Mouse (Mus musculus) erythroid progenitor cell, adult 5-6 weeks (primary cell): ENCODE measurements around the gene Zic4. TPM values are rescaled to one million over a fixed set of nuclear protein-coding genes. Genes with fewer than 3 reads are reported as not detected.

Experiments
- ATAC-seq: replicated peaks from 2 replicates; pipeline ENCODE4 v1.8.0; 2016; ENCODE audit warnings: moderate number of reproducible peaks, mild to moderate bottlenecking, moderate TSS enrichment, inconsistent platforms; ENCODE audit not compliant: poor library complexity, low FRiP score, severe bottlenecking
- total RNA-seq, 2 experiments: library from RNA; stranded (forward) in 1 of 2; stranded (reverse) in 1 of 2; fragments of 150-400 nt in 1 of 2; fragments of 186-747, 209-891 nt in 1 of 2; gene quantifications; 2 replicates each; pipeline versions ENCODE4 v1.2.3 to v1.2.4; 2015 to 2017; ENCODE audit warnings: low replicate concordance in 2 of 2

Gene Zic4
- total RNA-seq, 2 experiments from 2014 or later, result not detected

DNA sequence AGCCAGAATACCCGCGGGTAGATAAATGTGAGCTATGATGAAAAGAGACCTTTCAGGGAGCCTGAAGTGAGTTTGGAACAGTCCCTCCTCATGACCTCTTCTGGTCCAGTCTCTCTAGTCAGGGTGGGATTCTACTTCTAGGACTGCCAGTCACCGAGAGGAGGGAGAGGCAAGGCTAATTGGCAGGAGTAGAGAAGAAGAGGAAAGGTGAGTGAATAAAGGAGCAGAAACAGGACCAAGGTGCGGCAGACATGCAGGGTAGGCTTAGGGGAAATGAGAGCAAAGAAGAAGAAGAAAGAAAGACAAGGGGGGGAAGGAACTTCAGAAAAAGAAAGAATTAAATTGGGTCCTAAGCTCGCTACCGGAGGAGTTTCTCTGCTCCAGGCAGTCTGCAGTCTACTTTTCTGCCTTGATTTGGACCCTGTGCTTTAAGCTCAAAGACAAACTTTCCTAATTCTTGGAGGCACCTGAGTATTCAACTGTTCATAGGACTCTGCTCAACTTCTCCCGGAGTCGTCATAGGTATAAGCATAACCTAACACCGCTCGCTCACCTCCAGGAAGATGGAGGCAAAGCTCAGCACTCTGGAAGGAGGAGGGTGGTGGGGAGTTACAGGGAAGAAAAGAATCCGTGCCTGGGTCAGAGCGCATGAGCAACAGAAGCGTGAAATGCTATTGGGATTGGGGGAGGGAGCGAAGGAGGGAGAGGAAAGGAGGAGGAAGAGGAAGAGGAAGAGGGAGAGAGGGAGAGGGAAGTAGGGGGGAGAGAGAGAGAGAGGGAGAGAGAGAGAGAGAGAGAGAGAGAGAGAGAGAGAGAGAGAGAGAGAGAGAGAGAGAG lies 15.0 kb downstream of the Zic4 start:
- ATAC-seq, result no peak

DNA sequence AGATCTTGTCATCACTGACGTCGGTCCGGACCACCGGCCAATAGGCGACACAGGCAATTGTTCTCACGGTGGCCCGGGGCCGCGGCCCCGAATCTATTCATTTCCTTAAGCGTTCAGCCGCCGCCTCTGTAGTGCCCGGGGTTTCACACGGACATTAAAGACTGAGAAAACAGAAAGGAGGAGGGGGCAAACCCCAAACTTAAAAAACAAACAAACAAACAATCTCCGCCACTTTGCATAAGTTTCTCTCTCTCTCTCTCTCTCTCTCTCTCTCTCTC lies 15.6 kb downstream of the Zic4 start:
- ATAC-seq, result no peak

DNA sequence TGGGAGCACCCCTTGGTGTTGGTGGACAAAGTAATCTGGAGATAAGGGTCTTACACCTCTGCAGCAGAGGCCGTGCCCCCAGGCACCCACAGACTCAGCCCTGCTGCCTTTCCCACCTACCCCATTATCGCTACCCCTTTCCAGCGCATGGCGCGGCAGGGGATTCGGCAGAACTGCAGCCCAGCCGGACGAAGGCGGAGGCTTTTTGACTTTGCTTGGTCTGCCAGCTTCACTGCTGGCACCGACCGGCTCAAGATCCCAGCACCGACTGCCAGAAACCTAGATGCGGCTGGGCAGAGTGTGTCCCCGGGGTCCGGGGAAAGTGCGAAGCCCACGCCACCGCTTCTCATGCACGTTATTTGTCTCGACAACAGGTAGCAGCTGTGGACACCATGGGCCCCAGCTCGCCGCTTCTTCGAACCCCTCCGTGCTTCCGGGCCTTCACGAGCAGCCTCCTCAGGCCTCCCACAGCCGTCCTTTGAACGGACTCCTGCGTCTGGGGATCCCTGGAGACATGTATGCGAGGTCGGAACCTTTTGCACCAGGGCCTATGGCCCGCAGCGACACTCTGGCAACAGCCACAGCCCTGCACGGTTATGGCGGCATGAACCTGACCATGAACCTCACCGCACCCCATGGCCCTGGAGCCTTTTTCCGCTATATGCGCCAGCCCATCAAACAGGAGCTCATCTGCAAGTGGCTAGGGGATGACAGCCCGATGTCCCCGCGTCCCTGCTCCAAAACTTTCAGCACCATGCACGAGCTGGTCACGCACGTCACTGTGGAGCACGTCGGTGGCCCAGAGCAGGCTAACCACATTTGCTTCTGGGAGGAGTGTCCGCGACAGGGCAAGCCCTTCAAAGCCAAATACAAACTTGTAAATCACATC lies 16.4 kb downstream of the Zic4 start:
- no peak for ATAC-seq

DNA sequence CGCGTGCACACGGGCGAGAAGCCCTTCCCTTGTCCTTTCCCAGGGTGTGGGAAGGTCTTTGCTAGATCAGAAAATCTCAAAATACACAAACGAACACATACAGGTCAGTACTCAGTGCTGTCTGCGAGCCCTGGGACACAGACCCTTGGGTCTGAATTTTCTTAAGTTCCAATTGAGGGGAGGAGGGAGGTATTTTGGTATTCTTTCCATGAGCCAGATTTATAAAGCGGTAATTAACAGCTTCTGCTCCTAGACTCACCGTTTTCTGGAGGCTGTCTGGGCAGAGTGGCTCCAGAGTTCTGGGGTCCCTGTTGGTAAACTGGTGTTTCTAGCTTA lies 17.1 kb downstream of the Zic4 start:
- ATAC-seq, result no peak

DNA sequence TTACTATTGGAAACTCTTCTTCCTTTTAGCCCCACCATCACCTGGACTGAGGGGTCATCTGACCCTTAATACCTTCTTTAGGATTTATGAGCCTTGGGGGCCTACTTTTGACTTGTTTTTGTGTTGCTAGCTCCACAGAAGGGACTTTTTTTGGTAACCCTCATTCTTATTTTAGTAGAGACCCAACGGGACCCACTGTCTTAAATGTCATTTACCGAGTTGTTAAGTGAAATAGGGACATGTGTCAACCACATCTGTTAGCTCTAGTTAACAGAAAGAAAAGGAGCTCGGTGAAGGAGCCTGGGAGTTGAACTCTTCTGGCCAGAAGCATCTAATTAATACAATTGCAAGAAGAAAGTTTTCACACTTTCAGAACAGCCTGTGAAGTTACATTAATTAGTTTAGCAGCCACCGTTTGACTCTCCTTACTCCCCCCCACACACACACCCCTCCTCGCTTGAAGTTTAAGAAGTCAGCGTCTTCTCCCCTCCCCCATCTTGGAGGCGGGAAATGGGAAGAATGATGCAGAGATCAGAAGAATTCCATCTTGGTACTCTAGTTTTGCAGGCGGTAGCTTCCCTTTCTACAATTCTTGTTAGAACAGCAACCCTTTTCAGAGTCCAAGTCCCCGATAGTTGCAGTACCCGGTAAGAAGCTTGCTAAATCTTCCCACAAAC lies 17.7 kb downstream of the Zic4 start:
- ATAC-seq, result no peak

DNA sequence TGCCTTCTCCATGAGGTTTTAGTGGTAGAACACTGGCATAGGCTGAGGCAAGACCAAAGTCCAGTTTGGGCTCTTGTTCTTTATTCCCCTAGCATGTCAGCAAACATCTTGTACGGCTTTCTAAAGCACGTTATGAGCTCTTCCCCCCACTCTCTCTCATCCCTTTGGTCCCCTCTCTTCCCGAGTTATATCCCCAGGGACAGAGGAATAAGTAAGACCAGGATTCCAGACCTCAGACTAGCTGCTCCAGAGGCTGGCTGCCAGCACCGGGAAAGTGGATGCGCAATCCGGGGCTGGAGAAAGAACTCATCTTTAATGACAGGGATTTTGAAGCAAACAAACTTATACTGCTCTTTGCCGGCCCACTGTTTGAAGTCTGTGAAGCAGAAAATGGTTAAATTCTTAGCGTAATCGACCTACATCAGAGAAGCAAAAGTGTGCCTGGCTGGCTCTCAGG lies 18.3 kb downstream of the Zic4 start:
- ATAC-seq, result no peak

DNA sequence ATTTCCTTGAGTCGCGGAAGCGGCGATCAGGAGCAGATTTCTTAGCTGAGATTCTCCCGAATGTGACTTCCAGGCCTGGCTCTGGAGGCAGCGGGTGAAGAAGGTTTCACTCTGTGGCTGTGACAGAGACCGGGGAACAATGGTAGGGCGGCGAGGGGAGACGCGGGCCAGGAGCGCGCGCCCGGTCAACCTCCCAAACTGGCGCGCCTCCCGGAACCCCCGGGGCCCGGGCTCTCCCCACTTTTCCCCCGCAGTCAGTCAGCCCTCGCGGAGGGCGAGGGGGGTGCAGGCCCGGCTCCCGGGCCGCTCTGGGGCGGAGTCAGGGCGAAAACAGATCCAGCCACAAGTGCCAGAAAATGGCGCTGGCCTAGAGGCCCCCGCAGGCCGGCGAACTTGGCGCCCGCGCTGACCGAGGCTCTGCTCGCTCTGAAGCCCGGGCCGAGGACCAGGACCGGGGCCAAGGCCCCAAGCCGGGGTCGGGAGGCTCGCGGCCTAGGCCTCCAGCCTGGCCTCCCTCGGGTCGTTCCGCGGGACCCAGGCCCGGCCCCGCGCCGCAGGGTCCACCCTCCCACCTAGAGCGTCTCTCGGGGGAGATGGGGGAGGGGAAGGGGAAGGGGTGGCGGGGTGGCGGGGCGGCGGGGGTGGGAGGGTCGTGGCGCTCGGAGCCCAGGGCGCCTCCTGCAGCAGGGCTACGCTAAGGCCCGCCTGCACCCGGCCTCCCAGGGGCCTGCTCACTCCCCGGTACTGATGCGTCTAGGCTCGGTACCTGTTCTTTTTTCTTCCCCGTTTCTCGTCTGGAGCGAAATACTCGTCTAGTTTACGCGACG lies 19.3 kb downstream of the Zic4 start:
- ATAC-seq, result no peak

DNA sequence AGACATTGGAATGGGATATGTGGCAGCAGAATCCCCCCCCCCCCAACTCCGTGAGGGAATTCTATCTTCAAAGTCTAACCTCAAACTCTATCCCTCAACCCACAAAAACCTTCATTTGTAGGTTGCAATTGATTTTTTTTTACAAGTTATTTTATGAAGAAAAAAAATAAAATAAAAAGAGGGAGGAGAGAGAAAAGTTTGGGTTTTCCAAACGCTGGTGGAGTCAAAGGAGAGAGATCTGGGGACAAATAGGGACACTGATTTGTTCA lies 19.8 kb downstream of the Zic4 start:
- no peak for ATAC-seq

DNA sequence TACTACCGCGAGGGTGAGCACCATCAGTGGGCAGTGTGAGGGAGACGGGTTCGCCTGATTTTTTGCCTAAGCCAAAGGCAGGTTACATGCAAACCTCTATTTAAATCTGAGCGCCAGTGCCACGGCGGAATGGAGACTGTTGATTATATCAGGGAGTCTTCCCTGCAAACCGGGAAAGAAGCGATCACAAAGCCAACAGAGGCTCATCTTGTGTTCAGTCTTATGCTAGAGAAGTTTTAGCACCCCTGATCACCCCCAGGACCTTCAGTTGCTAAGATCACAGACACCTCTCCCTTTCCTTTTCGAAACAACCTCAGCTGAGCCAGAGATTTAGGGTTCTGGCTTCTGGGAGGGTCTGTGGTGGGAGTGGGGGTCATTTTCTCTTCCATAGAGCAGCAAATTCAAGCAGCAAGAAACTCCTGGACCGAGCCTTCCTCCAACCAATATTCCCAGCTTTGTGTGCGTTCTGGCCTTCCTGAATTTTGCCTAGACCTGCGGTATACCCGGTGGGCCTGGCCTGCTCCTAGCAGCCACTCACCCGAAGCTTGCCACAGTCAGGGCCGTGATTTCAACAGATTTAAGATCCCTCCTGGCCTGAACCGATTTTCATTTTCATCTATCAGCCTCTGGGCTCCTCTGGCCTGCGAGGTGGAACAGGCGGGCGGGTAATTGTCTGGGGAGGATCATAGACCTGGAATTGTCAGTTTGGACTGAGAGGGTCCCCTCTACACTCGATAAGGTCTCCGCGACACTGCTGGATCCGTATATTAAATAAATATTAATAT lies 20.4 kb downstream of the Zic4 start:
- ATAC-seq, result no peak

DNA sequence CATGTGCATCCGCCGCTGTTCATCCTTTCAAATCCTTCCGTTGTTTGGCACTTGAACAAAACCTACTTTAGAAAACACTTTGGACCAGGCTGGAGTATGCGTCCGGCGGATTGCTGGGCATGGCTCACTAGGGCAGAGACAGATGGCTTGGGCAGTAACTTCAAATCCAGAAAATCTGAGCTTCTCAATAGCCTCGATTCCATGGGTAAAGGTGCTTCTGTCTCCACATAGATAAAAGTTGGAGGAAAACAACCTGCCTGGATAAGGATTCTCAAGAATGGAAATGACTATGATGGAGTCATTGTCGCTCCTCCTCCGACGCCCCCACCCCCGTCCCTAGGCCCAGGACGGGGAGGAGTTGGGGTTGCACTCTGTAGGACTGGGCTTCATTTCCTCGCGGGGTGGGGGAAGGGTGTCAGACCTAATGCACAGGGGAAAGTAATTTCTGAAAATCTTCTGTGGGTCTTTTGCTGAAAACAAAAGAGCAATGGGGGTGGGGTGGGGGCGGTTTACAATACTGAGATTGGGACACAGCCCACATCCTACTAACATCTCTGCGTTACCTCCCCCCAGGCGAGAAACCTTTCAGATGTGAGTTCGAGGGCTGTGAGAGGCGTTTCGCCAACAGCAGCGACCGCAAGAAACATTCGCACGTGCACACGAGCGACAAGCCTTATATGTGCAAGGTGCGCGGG lies 21.4 kb downstream of the Zic4 start:
- ATAC-seq, result no peak

DNA sequence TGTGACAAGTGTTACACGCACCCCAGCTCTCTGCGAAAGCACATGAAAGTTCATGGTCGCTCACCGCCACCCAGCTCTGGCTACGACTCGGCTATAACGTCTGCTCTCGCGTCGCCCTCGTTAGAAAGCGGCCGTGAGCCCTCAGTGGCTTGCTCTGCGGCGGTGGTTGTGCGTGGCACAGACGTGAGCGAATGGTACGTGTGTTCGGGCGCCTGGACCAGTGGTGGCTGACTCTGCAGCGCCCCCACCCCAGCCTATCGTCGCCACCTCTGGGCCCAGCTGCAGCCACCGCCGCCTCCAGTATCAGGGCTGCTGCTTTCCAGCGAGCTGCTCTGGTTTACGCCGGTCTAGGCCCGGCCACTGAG lies 21.9 kb downstream of the Zic4 start:
- no peak for ATAC-seq

DNA sequence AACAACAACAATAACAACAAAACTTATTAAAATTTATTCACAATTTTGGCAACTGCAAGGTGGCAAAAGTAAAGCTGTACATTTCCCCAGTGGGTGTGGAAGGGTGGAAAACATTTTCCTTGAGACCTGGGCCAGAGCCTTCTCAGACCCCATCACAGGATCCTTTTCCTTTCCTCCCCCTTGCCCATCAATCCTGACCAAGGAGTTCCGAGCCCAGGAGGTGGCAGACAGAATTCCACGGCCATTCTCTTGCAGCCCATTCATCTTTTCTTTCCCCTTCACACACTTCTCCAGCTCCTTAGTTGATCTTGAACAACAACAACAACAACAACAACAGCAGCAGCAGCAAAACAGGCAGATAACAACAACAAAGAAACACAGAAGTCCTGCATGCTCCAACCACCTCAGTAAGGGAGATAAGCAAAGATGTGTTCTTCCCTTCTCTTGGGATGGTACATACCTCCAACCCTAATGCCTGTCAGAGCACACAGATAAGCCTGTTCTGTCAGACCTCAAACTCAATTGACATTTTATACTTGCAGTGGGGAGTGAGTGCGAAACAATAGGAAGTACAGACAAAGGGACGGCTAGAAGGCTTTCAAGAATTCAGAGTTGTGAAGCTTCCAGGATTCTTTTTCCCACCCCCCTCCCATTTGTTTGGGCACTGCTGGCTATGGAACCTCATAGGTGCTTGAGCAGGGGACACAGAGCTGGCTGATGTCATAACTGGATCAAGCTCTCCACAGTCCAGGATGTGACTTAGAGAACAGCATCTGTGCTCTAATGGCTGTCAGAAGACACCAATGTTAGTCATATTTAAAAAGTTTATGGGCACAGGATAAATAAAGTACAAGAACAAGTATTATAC lies 22.7 kb downstream of the Zic4 start:
- no peak for ATAC-seq

DNA sequence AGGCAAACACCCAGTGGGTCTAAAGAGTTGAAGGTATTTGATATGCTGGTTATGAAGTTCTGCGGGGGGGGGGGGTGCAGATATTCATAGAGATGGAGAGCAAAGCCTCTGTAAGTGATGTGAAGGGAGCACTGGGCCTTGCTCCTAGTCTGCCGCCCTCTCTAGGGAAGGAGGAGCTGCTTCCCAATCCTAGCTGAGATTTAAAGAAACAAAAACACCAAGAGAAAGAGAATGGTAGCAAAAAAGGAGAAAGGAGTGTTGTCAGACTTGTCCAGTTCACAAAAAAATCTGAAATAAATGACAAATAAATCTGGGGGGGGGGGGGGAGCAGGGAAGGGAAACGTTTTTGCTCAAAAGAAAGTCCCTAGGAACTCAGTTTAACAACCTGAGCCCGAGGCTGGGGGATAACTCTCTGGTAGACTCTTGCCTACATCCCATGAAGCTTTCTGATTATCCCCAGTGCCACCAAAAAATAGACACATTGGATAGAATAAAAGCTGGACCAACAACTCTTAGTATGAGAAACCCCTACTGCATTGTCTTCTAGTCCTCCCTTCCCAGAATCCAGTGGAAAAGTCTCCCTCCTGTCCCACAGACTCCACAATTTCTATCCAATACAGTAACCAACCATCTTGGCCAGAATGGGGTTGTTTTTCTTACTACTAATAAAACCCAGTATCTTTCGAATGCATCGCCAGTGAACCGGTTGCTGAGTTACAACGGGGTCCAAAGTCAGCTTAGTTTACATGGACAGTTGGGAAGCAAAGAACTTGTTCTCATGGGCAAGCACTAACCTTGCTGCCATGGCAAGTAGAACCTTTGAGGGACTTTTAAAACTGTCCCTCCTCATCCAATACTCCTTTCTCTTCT lies 23.6 kb downstream of the Zic4 start:
- ATAC-seq, result no peak

DNA sequence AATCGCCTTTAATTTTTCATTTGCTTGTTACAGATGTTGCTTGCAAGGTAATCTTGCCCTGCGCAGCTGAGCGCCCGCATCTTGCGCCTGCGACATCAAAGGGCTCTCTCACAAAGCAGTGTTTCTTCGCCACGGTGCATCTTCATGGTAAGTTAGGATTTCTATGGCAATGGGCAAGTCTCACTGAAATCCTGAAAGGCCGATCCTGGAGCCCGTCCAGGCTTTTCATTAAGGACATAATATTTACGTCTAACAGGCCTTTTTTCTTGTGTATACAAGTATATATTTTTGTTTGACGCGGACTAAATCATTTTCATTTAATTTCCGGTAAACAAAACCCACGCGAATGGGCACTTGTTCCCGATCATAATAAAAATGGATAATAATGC lies 24.3 kb downstream of the Zic4 start:
- ATAC-seq, result no peak

DNA sequence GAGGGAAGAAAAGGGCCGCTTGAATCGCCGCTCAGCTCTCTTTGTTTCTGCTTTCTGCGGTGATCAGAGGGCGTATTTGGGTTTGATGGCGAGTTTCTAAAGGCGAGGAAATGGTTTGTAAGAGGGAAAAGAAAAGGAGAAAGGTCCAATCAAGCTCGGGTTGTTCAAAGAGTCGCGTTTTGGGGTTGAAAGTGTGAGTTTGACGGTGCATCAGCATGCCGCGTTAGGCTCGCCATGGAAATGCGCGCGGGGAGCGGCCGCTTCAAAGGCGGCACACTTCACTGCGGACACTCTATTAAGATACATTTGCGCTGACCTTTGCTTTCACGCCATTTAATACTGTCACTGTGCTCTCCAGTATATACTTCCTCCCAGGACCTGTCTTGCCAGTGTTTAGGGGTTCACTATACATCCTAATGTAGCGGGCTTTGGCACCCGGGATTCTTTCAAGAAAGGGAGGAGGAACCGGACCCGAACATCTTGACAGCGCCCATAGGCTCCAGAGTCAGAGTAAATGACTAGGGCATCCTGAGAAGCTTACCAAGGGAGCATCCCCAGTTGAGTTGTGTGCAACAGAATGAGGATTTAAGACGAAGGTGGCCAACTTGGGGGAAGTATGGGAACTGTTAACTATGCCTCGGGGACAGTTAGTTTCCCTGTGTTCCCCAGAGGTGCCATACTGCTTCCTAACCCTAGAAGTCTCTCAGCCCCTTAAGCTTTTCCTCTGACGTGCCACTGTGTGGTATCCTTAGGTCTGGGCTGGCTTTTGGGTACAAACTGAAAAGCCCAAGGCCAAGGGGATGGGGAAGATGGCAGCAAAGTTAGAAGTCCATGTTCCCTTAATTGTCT lies 24.9 kb downstream of the Zic4 start:
- ATAC-seq, result no peak

DNA sequence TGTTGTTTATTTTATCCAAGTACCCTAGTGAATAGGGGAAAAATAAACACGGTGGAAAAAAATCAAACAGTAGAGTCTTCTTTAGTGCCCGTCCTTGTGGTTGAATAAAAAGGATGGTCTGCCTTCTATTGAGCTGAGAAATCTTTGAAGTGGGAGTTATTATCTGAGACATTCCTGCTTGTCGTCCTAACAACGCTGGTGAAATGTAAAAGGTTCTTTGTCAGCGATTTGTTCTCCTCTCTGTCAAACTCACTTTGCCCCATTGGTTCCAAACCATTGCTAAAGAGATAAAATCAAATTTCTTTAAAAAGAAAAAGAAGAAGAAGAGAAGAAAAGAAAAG lies 25.5 kb downstream of the Zic4 start:
- ATAC-seq, result no peak
